24 mouse cellular contexts compared by ENCODE assay signal in the genomic region with DNA sequence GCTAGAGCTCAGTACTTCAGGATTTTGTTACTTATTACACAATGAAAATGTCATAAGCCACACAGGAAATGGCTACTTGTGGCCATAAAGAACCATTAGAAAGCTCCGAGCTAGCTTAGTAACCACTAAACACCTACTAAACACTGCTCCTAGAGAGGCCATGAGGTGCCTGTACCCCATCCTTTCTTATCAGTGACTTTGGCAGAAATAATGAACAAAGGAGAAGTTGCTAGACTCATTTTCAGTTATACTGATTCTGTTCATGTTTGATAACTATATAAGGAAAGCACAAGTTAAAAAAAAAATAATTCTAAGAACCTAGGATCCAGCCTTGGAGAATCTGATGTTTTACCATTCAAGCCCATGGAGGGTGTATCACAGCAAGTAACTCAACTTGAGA.
DNase-seq lines count a peak whose midpoint lies in the region; ATAC-seq and TF ChIP-seq lines count a peak whose summit lies in the region.
"Had no signal": no experiment of that assay in that cellular context is flagged by ENCODE, and none has a peak within 500 bp of the region (broad histone marks: within the 10 kb centered on the region; RNA-seq: fewer than 3 reads in every experiment).

No protein-coding gene starts in this region.

- H3K36me3 ChIP-seq in midbrain, embryonic 11.5 days (ENCODE audit: control insufficient read depth, insufficient read depth, low read length): no peaks in the 10 kb centered on the region
- peaks cover 20% of the 10 kb centered on the region for H3K36me3 ChIP-seq in midbrain, embryonic 14.5 days (ENCODE audit: control insufficient read depth, insufficient read depth, low read length)
- peaks cover 0 to 4% of the 10 kb centered on the region in 2 experiments; a peak in 2 of 4 replicates for H3K36me3 ChIP-seq in MEL (ENCODE audit: control insufficient read depth in 1 of 2, insufficient read depth in 2 of 2, low read length in 2 of 2)
- H3K36me3 ChIP-seq: G1E had no signal

- H3K27ac ChIP-seq in layer of hippocampus, adult 2 months: peak overlapping the region; percentile 11; the same call in 1 of the 2 replicates
- no peak overlapping the region for H3K27ac ChIP-seq in midbrain, embryonic 11.5 days (ENCODE audit: low read depth, low read length)
- no peak overlapping the region for H3K27ac ChIP-seq in midbrain, embryonic 14.5 days (replicated peaks; ENCODE audit: low read depth, low read length)
- H3K27ac ChIP-seq in MEL (ENCODE audit: control insufficient read depth, low read depth, low read length): peak overlapping the region; percentile 53; the same call in 1 of the 2 replicates

- H3K9ac ChIP-seq in midbrain, embryonic 11.5 days (ENCODE audit: low read length): no peak overlapping the region
- H3K9ac ChIP-seq in midbrain, embryonic 14.5 days (replicated peaks; ENCODE audit: low read length): no peak overlapping the region
- H3K9ac ChIP-seq in MEL (ENCODE audit: control insufficient read depth, low read depth, low read length, poor library complexity, severe bottlenecking): no peak overlapping the region

- DNase-seq in layer of hippocampus, adult 2 months (ENCODE audit: low spot score in 2 of 2): no peak
- DNase-seq in layer of hippocampus, adult 11-12 months (ENCODE audit: low spot score): no peak
- DNase-seq in midbrain, embryonic 11.5 days (ENCODE audit: low spot score, missing footprints): peak; percentile 6
- no peak for DNase-seq in midbrain, embryonic 14.5 days
- DNase-seq in 416B (ENCODE audit: low read depth) (peak; percentile 1), MEL (ENCODE audit: low read depth, low spot score) (peak; percentile 54)
- DNase-seq in yolk sac, embryonic 10.5 days (ENCODE audit: low spot score): no peak
- DNase-seq: adrenal gland, adult 2 months; adrenal gland, adult 8-10 months; adrenal gland, postnatal 10 days; adrenal gland, postnatal 14 days; adrenal gland, postnatal 25 days; adrenal gland, postnatal 36 days; B cell, adult 2 months; cerebellum, adult 11 months; cerebellum, adult 11-12 months; cerebellum, adult 18-20 months; cerebellum, adult 2 months had no signal

- no peak for TF ChIP-seq RAD21 in MEL (IDR thresholded peaks at IDR 0.05; ENCODE audit: low read depth, low read length)

- no peak for TF ChIP-seq POLR2A in MEL (IDR thresholded peaks at IDR 0.05; ENCODE audit: control insufficient read depth in 1 of 2, insufficient read depth in 1 of 2, low read depth in 1 of 2, low read length in 2 of 2, poor library complexity in 1 of 2)

- no peaks in the 10 kb centered on the region for H3K9me3 ChIP-seq in midbrain, embryonic 11.5 days (ENCODE audit: control insufficient read depth, low read length)
- H3K9me3 ChIP-seq in midbrain, embryonic 14.5 days (ENCODE audit: control insufficient read depth, low read length): no peaks in the 10 kb centered on the region
- no peaks in the 10 kb centered on the region for H3K9me3 ChIP-seq in MEL (replicated peaks; ENCODE audit: insufficient read depth, low read length)

- TF ChIP-seq EP300 in MEL (IDR thresholded peaks at IDR 0.05; ENCODE audit: low read depth in 1 of 2, low read length in 2 of 2): peak; percentile 71 to 77; a peak in 3 of 4 replicates

- TF ChIP-seq CTCF in layer of hippocampus, adult 2 months (conservative IDR thresholded peaks at IDR 0.05): no peak
- no peak for TF ChIP-seq CTCF in MEL (IDR thresholded peaks at IDR 0.05 in 2 of 3, conservative IDR thresholded peaks at IDR 0.05 in 1 of 3; ENCODE audit: control insufficient read depth in 1 of 3, insufficient read depth in 1 of 3, low read depth in 2 of 3, low read length in 3 of 3, poor library complexity in 1 of 3, severe bottlenecking in 1 of 3)

- no peaks in the 10 kb centered on the region for H3K79me2 ChIP-seq in MEL (ENCODE audit: control insufficient read depth, insufficient read depth, low read length, poor library complexity)

- H3K4me2 ChIP-seq in midbrain, embryonic 11.5 days: no peak overlapping the region
- H3K4me2 ChIP-seq in midbrain, embryonic 14.5 days (ENCODE audit: low read length): no peak overlapping the region

- no peak for ATAC-seq in midbrain, embryonic 11.5 days (ENCODE audit: low FRiP score)
- no peak for ATAC-seq in midbrain, embryonic 14.5 days (ENCODE audit: low FRiP score, low TSS enrichment)
- ATAC-seq in erythroblast, adult 5-6 weeks (replicated peaks; ENCODE audit: low FRiP score, poor library complexity, severe bottlenecking): no peak
- ATAC-seq: activated CD4-positive, CD25-positive, alpha-beta regulatory T cell, adult 4 months; CD4-positive, CD25-positive, alpha-beta regulatory T cell, adult 4 months; Patski had no signal

- 84% methylated on average over 1 of the region's 1 CpGs for WGBS in midbrain, embryonic 11.5 days
- WGBS in midbrain, embryonic 14.5 days: 90% methylated on average over 1 of the region's 1 CpGs

- no peak overlapping the region for H3K4me3 ChIP-seq in layer of hippocampus, adult 2 months
- H3K4me3 ChIP-seq in midbrain, embryonic 11.5 days (ENCODE audit: low read depth, low read length): no peak overlapping the region
- H3K4me3 ChIP-seq in midbrain, embryonic 14.5 days (replicated peaks; ENCODE audit: low read depth, low read length): no peak overlapping the region
- no peak overlapping the region for H3K4me3 ChIP-seq in MEL (ENCODE audit: control insufficient read depth in 1 of 2, insufficient read depth in 1 of 2, low read depth in 2 of 2, low read length in 2 of 2)

- no peaks in the 10 kb centered on the region for H3K27me3 ChIP-seq in midbrain, embryonic 11.5 days (ENCODE audit: control insufficient read depth, insufficient read depth, low read length)
- H3K27me3 ChIP-seq in midbrain, embryonic 14.5 days (ENCODE audit: control insufficient read depth, insufficient read depth, low read length): no peaks in the 10 kb centered on the region
- no peaks in the 10 kb centered on the region for H3K27me3 ChIP-seq in MEL (ENCODE audit: control insufficient read depth in 1 of 2, insufficient read depth in 2 of 2, low read length in 2 of 2)
- H3K27me3 ChIP-seq: CH12.LX had no signal

- peaks cover 3% of the 10 kb centered on the region; the same call in 1 of the 2 replicates for H3K4me1 ChIP-seq in midbrain, embryonic 11.5 days (ENCODE audit: control insufficient read depth, insufficient read depth, low read length)
- peaks cover 9% of the 10 kb centered on the region; the same call in 1 of the 2 replicates for H3K4me1 ChIP-seq in midbrain, embryonic 14.5 days (ENCODE audit: control insufficient read depth, insufficient read depth, low read length)
- H3K4me1 ChIP-seq in MEL (ENCODE audit: control insufficient read depth in 1 of 2, insufficient read depth in 2 of 2, low read length in 2 of 2): peaks cover 0 to 3% of the 10 kb centered on the region in 2 experiments; a peak in 3 of 4 replicates

TF ChIP-seq in MEL, 35 proteins besides CTCF, POLR2A, EP300 and RAD21 (continues in another document):
- no peak for TF ChIP-seq ZC3H11A (IDR thresholded peaks at IDR 0.05; ENCODE audit: low read depth, low read length)
- TF ChIP-seq USF1 (IDR thresholded peaks at IDR 0.05; ENCODE audit: low read depth, low read length): no peak
- TF ChIP-seq MAX (IDR thresholded peaks at IDR 0.05; ENCODE audit: low read length): no peak
- TF ChIP-seq CHD2 (IDR thresholded peaks at IDR 0.05; ENCODE audit: low read length): no peak
- no peak for TF ChIP-seq POLR2AphosphoS2 (IDR thresholded peaks at IDR 0.05; ENCODE audit: low read length)
- TF ChIP-seq ELF1 (IDR thresholded peaks at IDR 0.05; ENCODE audit: low read depth, low read length): no peak
- TF ChIP-seq TAL1 (IDR thresholded peaks at IDR 0.05; ENCODE audit: low read length): no peak
- peak; percentile 24; the same call in 1 of the 2 replicates for TF ChIP-seq MXI1 (IDR thresholded peaks at IDR 0.05; ENCODE audit: low read depth, low read length)
- 0 out of 2 replicates have a peak, but pooled peaks have one; percentile 29 for TF ChIP-seq MYC (IDR thresholded peaks at IDR 0.05; ENCODE audit: low read depth, low read length)
- TF ChIP-seq NELFE (IDR thresholded peaks at IDR 0.05; ENCODE audit: low read depth, low read length): no peak
- TF ChIP-seq POLR2AphosphoS5 (IDR thresholded peaks at IDR 0.05; ENCODE audit: borderline replicate concordance, low read depth, low read length): no peak
- no peak for TF ChIP-seq SMC3 (IDR thresholded peaks at IDR 0.05; ENCODE audit: low read depth, low read length)
- no peak for TF ChIP-seq MAFK (IDR thresholded peaks at IDR 0.05; ENCODE audit: borderline replicate concordance, low read depth, low read length)
- TF ChIP-seq RCOR1 (IDR thresholded peaks at IDR 0.05; ENCODE audit: low read depth, low read length): no peak
- TF ChIP-seq SIN3A (IDR thresholded peaks at IDR 0.05; ENCODE audit: low read length): 0 out of 2 replicates have a peak, but pooled peaks have one; percentile 25
- 0 out of 2 replicates have a peak, but pooled peaks have one; percentile 7 for TF ChIP-seq ETS1 (IDR thresholded peaks at IDR 0.05; ENCODE audit: low read depth, low read length)
- TF ChIP-seq BHLHE40 (IDR thresholded peaks at IDR 0.05; ENCODE audit: borderline replicate concordance, low read depth, low read length): no peak
- no peak for TF ChIP-seq E2F4 (IDR thresholded peaks at IDR 0.05; ENCODE audit: borderline replicate concordance, low read depth, low read length)
- TF ChIP-seq KAT2A (conservative IDR thresholded peaks at IDR 0.05; ENCODE audit: low read depth, low read length): no peak
- TF ChIP-seq MEF2A (IDR thresholded peaks at IDR 0.05; ENCODE audit: extremely low read depth, insufficient replicate concordance, low read depth, low read length, poor library complexity, severe bottlenecking): no peak
- TF ChIP-seq GABPA (IDR thresholded peaks at IDR 0.05; ENCODE audit: low read depth, low read length): no peak
- TF ChIP-seq NRF1 (IDR thresholded peaks at IDR 0.05; ENCODE audit: insufficient read depth, low read depth, low read length, poor library complexity, severe bottlenecking): no peak
- no peak for TF ChIP-seq JUND (IDR thresholded peaks at IDR 0.05; ENCODE audit: low read depth, low read length)
- TF ChIP-seq UBTF (IDR thresholded peaks at IDR 0.05; ENCODE audit: borderline replicate concordance, insufficient read depth, low read depth, low read length): no peak
- no peak for TF ChIP-seq MAZ (IDR thresholded peaks at IDR 0.05; ENCODE audit: low read depth, low read length)
- TF ChIP-seq ZKSCAN1 (IDR thresholded peaks at IDR 0.05; ENCODE audit: low read depth, low read length): no peak
- TF ChIP-seq USF2 (IDR thresholded peaks at IDR 0.05; ENCODE audit: borderline replicate concordance in 1 of 2, insufficient read depth in 1 of 2, low read depth in 1 of 2, low read length in 2 of 2): no peak
- no peak for TF ChIP-seq TBP (IDR thresholded peaks at IDR 0.05; ENCODE audit: low read depth, low read length)
- no peak for TF ChIP-seq ZMIZ1 (IDR thresholded peaks at IDR 0.05; ENCODE audit: low read depth, low read length)
- peak; percentile 66 for TF ChIP-seq GATA1 (IDR thresholded peaks at IDR 0.05; ENCODE audit: low read depth, low read length)

Comparison
In these comparisons a context has a peak if more than half of its experiments do, and no peak if none do; other contexts are left out.
1. DNase-seq: peak in midbrain, embryonic 11.5 days (single experiment), 416B (single experiment) and MEL (single experiment); none in layer of hippocampus, adult 2 months (0 of 2), layer of hippocampus, adult 11-12 months (single experiment), midbrain, embryonic 14.5 days (single experiment) and yolk sac, embryonic 10.5 days (single experiment).
2. H3K27ac ChIP-seq: peak in layer of hippocampus, adult 2 months (single experiment) and MEL (single experiment); none in midbrain, embryonic 11.5 days (single experiment) and midbrain, embryonic 14.5 days (single experiment).